Mouse (Mus musculus) left cerebral cortex, postnatal 4 days (tissue): ENCODE data around the gene Carm1. TPM values are rescaled to one million over a fixed set of nuclear protein-coding genes. Genes with fewer than 3 reads are reported as not detected.
"Not testable (repeated sequence)": the region's sequence is repeated elsewhere in the genome, so short reads cannot be mapped to it uniquely, and the experiment has no call there.

Source experiments
- DNase-seq: peaks from one replicate; pipeline ENCODE4 v3.0.0-alpha.2; 2022
- intact Hi-C: fragments of 180-260 bp; cut with DNase I; formaldehyde crosslinking; loops from one replicate; pipeline ENCODE4 v1.15.1; 2025
- total RNA-seq, 2 experiments: library from RNA; stranded (reverse); gene quantifications; 2 replicates each; pipeline ENCODE4 v1.2.3; 2021

Carm1 gene
- total RNA-seq, 2 experiments from 2014 or later, result 108 to 124 TPM

GRCm38 (mm10) chr9:21574012-21574801 is 27.5 kb downstream of the Carm1 start:
- DNase-seq, result no peak
- intact Hi-C loops, result no loop called here

GRCm38 (mm10) chr9:21575253-21575652 is 28.6 kb downstream of the Carm1 start:
- DNase-seq, result no peak
- intact Hi-C loops, result no loop called here

GRCm38 (mm10) chr9:21576286-21576685 is 29.6 kb downstream of the Carm1 start:
- DNase-seq, result peak; percentile 58
- intact Hi-C loops, result no loop called here

GRCm38 (mm10) chr9:21578226-21578625 is 31.5 kb downstream of the Carm1 start:
- intact Hi-C loops, result no loop called here
- DNase-seq, result peak; percentile 73

GRCm38 (mm10) chr9:21585401-21585800 is 38.7 kb downstream of the Carm1 start:
- intact Hi-C loops, result no loop called here
- DNase-seq, result no peak

- intact Hi-C loops, result no loop called here
- DNase-seq, result no peak
Observed at GRCm38 (mm10) chr9:21587678-21588349, 41.1 kb downstream of the Carm1 start.

- DNase-seq, result no peak
- intact Hi-C loops, result no loop called here
Observed at GRCm38 (mm10) chr9:21588350-21588749, 41.7 kb downstream of the Carm1 start.

- intact Hi-C loops, result no loop called here
- no peak for DNase-seq
Observed at GRCm38 (mm10) chr9:21589538-21589937, 42.8 kb downstream of the Carm1 start.

- intact Hi-C loops, result no loop called here
Observed at GRCm38 (mm10) chr9:21591127-21591830, 44.6 kb downstream of the Carm1 start.

GRCm38 (mm10) chr9:21591831-21592702 is 45.4 kb downstream of the Carm1 start:
- intact Hi-C loops, result no loop called here
- no peak for DNase-seq

More at GRCm38 (mm10) chr9:21591127-21591830, 44.6 kb downstream of the Carm1 start:
- no peak for DNase-seq

GRCm38 (mm10) chr9:21592703-21593121 is 46.0 kb downstream of the Carm1 start, which contains the start of the genes Timm29 and Yipf2:
Timm29 (plus strand) TSS chr9:21592722.
Yipf2 (minus strand) TSS chr9:21592828.
- intact Hi-C loops, result no loop called here
- peak; percentile 86 for DNase-seq

- peak; percentile 47 for DNase-seq
- intact Hi-C loops, result no loop called here
Observed at GRCm38 (mm10) chr9:21593122-21593721, 46.5 kb downstream of the Carm1 start.

- DNase-seq, intact Hi-C loops: not testable (repeated sequence)
Observed at GRCm38 (mm10) chr9:21594350-21594749, 47.7 kb downstream of the Carm1 start.

GRCm38 (mm10) chr9:21594838-21595237 is 48.1 kb downstream of the Carm1 start:
- intact Hi-C loops, result no loop called here
- no peak for DNase-seq

- intact Hi-C loops, result no loop called here
Observed at GRCm38 (mm10) chr9:21598198-21598597, 51.5 kb downstream of the Carm1 start.

GRCm38 (mm10) chr9:21600186-21600585 is 53.5 kb downstream of the Carm1 start:
- no peak for DNase-seq
- intact Hi-C loops, result no loop called here

More at GRCm38 (mm10) chr9:21598198-21598597, 51.5 kb downstream of the Carm1 start:
- no peak for DNase-seq

- intact Hi-C loops, result no loop called here
- no peak for DNase-seq
Observed at GRCm38 (mm10) chr9:21601073-21601472, 54.4 kb downstream of the Carm1 start.

- peak; percentile 62 for DNase-seq
- intact Hi-C loops, result no loop called here
Observed at GRCm38 (mm10) chr9:21601722-21602399, 55.2 kb downstream of the Carm1 start.

- intact Hi-C loops, result no loop called here
- no peak for DNase-seq
Observed at GRCm38 (mm10) chr9:21604119-21604518, 57.4 kb downstream of the Carm1 start.
